Mouse (Mus musculus) embryonic facial prominence, embryonic 12.5 days (tissue): ENCODE results near the gene Gm26566. TPM values are rescaled to one million over a fixed set of nuclear protein-coding genes. Genes with fewer than 3 reads are reported as not detected.

Experiments
- ATAC-seq: fragments of 200-750 bp; cut with Nextera tagmentation; 2 replicates; pipeline ENCODE4 v1.8.0; 2017; ENCODE audit not compliant: insufficient number of reproducible peaks, insufficient read depth, low FRiP score, low TSS enrichment
- H3K27ac ChIP-seq: fragments of 300-500 bp; sonication (generic); 2 replicates; pipeline ENCODE4 v1.5.1; 2016; ENCODE audit warnings: mild to moderate bottlenecking
- H3K27me3 ChIP-seq: fragments of 300-500 bp; sonication (generic); 2 replicates; pipeline ENCODE4 v1.6.1; 2016; ENCODE audit warnings: mild to moderate bottlenecking, moderate library complexity
- H3K36me3 ChIP-seq: fragments of 300-500 bp; sonication (generic); 2 replicates; pipeline ENCODE4 v1.6.1; 2016; ENCODE audit warnings: mild to moderate bottlenecking
- H3K4me1 ChIP-seq: fragments of 300-500 bp; sonication (generic); 2 replicates; pipeline ENCODE4 v1.6.1; 2016
- H3K4me2 ChIP-seq: fragments of 300-500 bp; sonication (generic); replicated peaks from 2 replicates; pipeline ENCODE4 v1.6.1; 2016; ENCODE audit warnings: mild to moderate bottlenecking, moderate library complexity
- H3K4me3 ChIP-seq: fragments of 300-500 bp; sonication (generic); 2 replicates; pipeline ENCODE4 v1.5.1; 2016; ENCODE audit warnings: mild to moderate bottlenecking
- H3K9ac ChIP-seq: fragments of 300-500 bp; sonication (generic); 2 replicates; pipeline ENCODE4 v1.6.1; 2016; ENCODE audit warnings: mild to moderate bottlenecking, moderate library complexity
- H3K9me3 ChIP-seq: fragments of 300-500 bp; sonication (generic); 2 replicates; pipeline ENCODE4 v1.6.1; 2016; ENCODE audit warnings: mild to moderate bottlenecking, moderate library complexity
- whole genome bisulfite sequencing: fragments of 180-500 bp; shearing (Covaris S2); methylation state at CpG from one replicate; pipeline ENCODE4 v1.1.7; 2016; 5-methylcytosine and 5-hydroxymethylcytosine counted together
- polyA plus RNA-seq: library from polyadenylated mRNA; unstranded; fragments of >200 nt; fragmentation: Nextera tagmentation; extraction: Ambion mirVana; gene quantifications from 2 replicates; pipeline ENCODE4 v1.2.1, GENCODE M21; 2016

Gene Gm26566
- polyA plus RNA-seq = 1.5 and 1.8 TPM in 2 replicates

- Histone ChIP-seq H3K9me3 (no peaks in the 10 kb centered on the region), H3K4me1 (peaks cover 18% of the 10 kb centered on the region), H3K9ac (peak within 1 kb of the TSS; percentile 94), H3K27me3 (no peaks in the 10 kb centered on the region), H3K27ac (peak within 1 kb of the TSS; percentile 97), H3K4me3 (peak within 1 kb of the TSS; percentile 82), H3K36me3 (peaks cover 14% of the 10 kb centered on the region), H3K4me2 (peak within 1 kb of the TSS; percentile 79)
- WGBS = under 1% methylated on average over 82 of the region's 82 CpGs
- peak; percentile 91 for ATAC-seq
Measured at GRCm38 (mm10) chr4:88721791-88722721, at the start of gene Gm26566, which contains the start of gene Klhl9. Gm26566 (plus strand) TSS chr4:88721805. Klhl9 (minus strand) TSS chr4:88722465.

GRCm38 (mm10) chr4:88676824-88677223 lies 44.8 kb upstream of the Gm26566 start, which contains the start of gene Ifna16:
Ifna16 (minus strand) TSS chr4:88676924.
- H3K9me3 ChIP-seq = no peaks in the 10 kb centered on the region
- no peaks in the 10 kb centered on the region for H3K27me3 ChIP-seq
- no peaks in the 10 kb centered on the region for H3K4me1 ChIP-seq
- H3K9ac ChIP-seq = no peak within 1 kb of the TSS
- no peaks in the 10 kb centered on the region for H3K36me3 ChIP-seq
- ATAC-seq = no peak
- no peak within 1 kb of the TSS for H3K27ac ChIP-seq
- 87% methylated on average over 1 of the region's 1 CpGs for WGBS
- H3K4me3 ChIP-seq = no peak within 1 kb of the TSS
- H3K4me2 ChIP-seq = no peak within 1 kb of the TSS

- Histone ChIP-seq H3K9me3 (no peaks in the 10 kb centered on the region), H3K4me1 (no peaks in the 10 kb centered on the region), H3K27me3 (no peaks in the 10 kb centered on the region), H3K4me3 (no peak overlapping the region), H3K36me3 (no peaks in the 10 kb centered on the region), H3K9ac (no peak overlapping the region), H3K27ac (no peak overlapping the region), H3K4me2 (no peak overlapping the region)
- no peak for ATAC-seq
- 56% methylated on average over 8 of the region's 8 CpGs for WGBS
Measured at GRCm38 (mm10) chr4:88680362-88680761, 41.2 kb upstream of the Gm26566 start.

- H3K9ac ChIP-seq = no peak overlapping the region
- WGBS = 74% methylated on average over 3 of the region's 3 CpGs
Measured at GRCm38 (mm10) chr4:88681353-88681752, 40.3 kb upstream of the Gm26566 start.

GRCm38 (mm10) chr4:88683812-88684211 lies 37.8 kb upstream of the Gm26566 start, which contains the start of gene Ifna2:
Ifna2 (minus strand) TSS chr4:88683912.
- no peak within 1 kb of the TSS for H3K4me3 ChIP-seq
- no peak within 1 kb of the TSS for H3K9ac ChIP-seq
- H3K36me3 ChIP-seq = no peaks in the 10 kb centered on the region
- H3K27ac ChIP-seq = no peak within 1 kb of the TSS
- no peak for ATAC-seq
- H3K4me1 ChIP-seq = no peaks in the 10 kb centered on the region
- H3K4me2 ChIP-seq = no peak within 1 kb of the TSS
- H3K27me3 ChIP-seq = no peaks in the 10 kb centered on the region
- H3K9me3 ChIP-seq = no peaks in the 10 kb centered on the region
- WGBS = 90% methylated on average over 1 of the region's 1 CpGs

More at GRCm38 (mm10) chr4:88681353-88681752, 40.3 kb upstream of the Gm26566 start:
- Histone ChIP-seq H3K27me3 (no peaks in the 10 kb centered on the region), H3K4me3 (no peak overlapping the region), H3K9me3 (no peaks in the 10 kb centered on the region), H3K4me2 (no peak overlapping the region), H3K27ac (no peak overlapping the region), H3K4me1 (no peaks in the 10 kb centered on the region), H3K36me3 (no peaks in the 10 kb centered on the region)
- no peak for ATAC-seq

DNA sequence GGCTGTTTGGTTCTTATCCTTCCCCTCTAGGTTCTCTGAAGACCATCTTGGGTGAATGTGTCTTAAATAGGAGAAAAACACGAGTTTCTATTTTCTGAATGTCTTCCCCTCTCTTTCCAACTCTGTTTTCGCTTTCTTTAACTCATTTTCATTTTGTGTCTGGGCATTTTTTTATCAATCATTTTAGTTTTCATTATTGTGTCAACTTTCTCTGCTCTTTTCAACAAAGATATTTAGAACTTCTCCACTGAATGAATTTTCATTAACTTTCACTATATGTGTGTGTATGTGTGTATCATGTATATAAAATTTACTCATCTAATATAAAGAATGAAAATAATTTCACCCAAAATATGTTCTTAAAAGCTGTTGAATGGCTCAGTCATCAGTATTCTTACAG lies 30.3 kb upstream of the Gm26566 start, which contains the start of gene Ifnab:
Gene Ifnab (minus strand): TSS at position 101 of the 400 bp plus-strand sequence.
- no peak within 1 kb of the TSS for H3K4me2 ChIP-seq
- ATAC-seq = no peak
- 74% methylated on average over 2 of the region's 2 CpGs for WGBS

DNA sequence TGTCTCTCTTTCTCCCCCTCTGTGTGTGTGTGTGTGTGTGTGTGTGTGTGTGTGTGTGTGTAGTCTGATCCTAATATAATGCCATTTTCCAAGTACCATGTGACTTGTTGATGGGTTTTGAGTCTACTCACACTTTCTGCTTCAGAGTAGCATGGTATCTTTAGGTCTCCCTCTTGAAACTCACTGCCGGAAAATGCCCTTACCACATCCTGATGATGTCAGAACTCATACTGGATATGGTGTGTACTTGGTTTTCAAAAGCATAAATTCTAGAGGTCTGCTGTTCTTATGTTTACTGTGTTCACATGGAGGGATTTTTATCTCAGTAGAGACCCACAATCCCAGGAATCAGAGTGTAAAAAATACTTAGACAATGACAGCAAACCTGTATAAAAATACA lies 29.1 kb upstream of the Gm26566 start:
- Histone ChIP-seq H3K36me3 (no peaks in the 10 kb centered on the region), H3K4me3 (no peak overlapping the region), H3K27me3 (no peaks in the 10 kb centered on the region), H3K27ac (no peak overlapping the region), H3K4me2 (no peak overlapping the region), H3K9me3 (no peaks in the 10 kb centered on the region), H3K9ac (no peak overlapping the region), H3K4me1 (no peaks in the 10 kb centered on the region)
- 83% methylated on average over 1 of the region's 1 CpGs for WGBS
- ATAC-seq = no peak

More for the DNA sequence above, 30.3 kb upstream of the Gm26566 start, which contains the start of gene Ifnab:
- H3K36me3 ChIP-seq = no peaks in the 10 kb centered on the region
- no peak within 1 kb of the TSS for H3K9ac ChIP-seq
- H3K27ac ChIP-seq = no peak within 1 kb of the TSS
- no peaks in the 10 kb centered on the region for H3K4me1 ChIP-seq
- no peaks in the 10 kb centered on the region for H3K27me3 ChIP-seq
- no peaks in the 10 kb centered on the region for H3K9me3 ChIP-seq
- H3K4me3 ChIP-seq = no peak within 1 kb of the TSS

- Histone ChIP-seq H3K27me3 (no peaks in the 10 kb centered on the region), H3K9ac (no peak overlapping the region), H3K4me3 (no peak overlapping the region), H3K4me1 (no peaks in the 10 kb centered on the region), H3K4me2 (no peak overlapping the region), H3K9me3 (no peaks in the 10 kb centered on the region), H3K27ac (no peak overlapping the region), H3K36me3 (no peaks in the 10 kb centered on the region)
- ATAC-seq = no peak
- WGBS = 82% methylated on average over 2 of the region's 2 CpGs
Measured at GRCm38 (mm10) chr4:88693392-88693791, 28.2 kb upstream of the Gm26566 start.

DNA sequence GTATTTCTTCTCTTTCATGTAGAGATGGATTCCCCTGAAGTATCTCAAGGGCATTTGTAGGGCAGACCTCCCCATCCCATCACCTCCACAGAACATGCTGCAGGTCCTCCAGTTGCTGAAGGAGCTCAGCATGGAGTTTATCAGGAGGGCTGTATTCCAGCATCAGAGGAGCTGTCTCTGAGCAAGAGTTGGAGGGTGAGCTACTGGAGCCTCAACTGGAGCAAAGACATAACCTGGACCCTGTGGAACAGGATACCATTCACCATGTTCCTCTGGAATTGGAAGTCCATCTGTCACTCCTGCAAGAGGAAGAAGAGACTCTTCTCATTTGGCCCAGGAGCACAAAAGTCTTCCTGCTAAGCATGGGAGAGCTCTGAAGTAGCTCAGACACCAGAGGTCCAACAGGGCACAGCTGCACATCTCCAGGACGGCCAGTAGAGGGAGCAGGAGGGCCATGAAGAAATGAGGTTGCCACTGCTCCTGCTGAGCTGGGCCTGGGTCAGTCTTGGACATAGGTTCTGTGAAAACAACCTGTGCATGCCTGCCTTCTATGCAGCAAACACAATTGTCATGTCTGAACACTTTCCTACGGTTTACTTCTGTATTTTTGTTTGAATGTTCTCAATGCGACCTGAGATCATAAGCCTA lies 25.2 kb upstream of the Gm26566 start:
- H3K27ac ChIP-seq = no peak overlapping the region
- no peak overlapping the region for H3K4me2 ChIP-seq
- no peaks in the 10 kb centered on the region for H3K36me3 ChIP-seq
- no peaks in the 10 kb centered on the region for H3K4me1 ChIP-seq
- ATAC-seq = no peak
- no peak overlapping the region for H3K4me3 ChIP-seq
- no peak overlapping the region for H3K9ac ChIP-seq
- no peaks in the 10 kb centered on the region for H3K27me3 ChIP-seq
- H3K9me3 ChIP-seq = no peaks in the 10 kb centered on the region
- WGBS = 23% methylated on average over 3 of the region's 3 CpGs

DNA sequence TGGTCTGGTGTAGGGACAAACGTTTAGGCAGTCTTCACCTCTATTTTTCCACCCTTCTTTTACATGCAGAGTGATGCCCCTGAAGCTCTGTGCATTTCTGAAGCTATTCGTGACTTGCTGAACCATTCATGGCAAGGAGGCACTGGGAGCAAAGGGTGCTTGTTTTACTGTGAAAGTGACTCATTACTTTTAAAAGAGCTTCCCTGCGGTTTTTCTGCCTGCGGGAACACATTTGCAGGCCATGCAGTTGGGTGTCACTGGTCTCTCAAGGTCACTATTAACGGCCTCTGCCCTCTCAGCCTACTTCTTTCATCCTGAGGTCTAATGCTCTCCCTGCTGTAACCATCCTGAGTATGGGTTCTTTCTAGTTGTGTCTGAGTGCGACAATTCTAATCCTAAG lies 24.5 kb upstream of the Gm26566 start:
- 55% methylated on average over 6 of the region's 6 CpGs for WGBS
- Histone ChIP-seq H3K27me3 (no peaks in the 10 kb centered on the region), H3K27ac (no peak overlapping the region), H3K4me1 (no peaks in the 10 kb centered on the region), H3K9me3 (no peaks in the 10 kb centered on the region), H3K9ac (no peak overlapping the region), H3K36me3 (no peaks in the 10 kb centered on the region), H3K4me3 (no peak overlapping the region), H3K4me2 (no peak overlapping the region)
- ATAC-seq = no peak

DNA sequence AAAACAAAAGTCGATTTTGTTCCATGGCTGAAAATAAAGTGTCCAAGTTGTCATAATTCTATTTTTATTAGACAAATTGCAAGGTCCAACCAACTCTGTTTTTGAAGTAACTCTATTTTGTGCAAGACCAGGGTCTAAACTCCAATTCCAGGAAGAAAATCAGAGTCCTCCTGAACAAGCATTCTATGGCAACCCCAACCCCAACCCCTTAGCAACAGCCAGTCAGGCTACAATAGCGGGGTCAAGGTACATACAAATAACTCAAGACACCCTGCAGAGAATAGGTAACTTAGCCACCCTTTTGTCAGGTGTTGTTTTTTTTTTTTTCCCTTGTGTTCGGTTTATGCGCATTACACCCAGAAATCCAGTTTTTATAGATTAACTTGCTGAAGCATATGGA lies 23.9 kb upstream of the Gm26566 start:
- H3K27me3 ChIP-seq = no peaks in the 10 kb centered on the region
- 85% methylated on average over 4 of the region's 4 CpGs for WGBS
- no peak for ATAC-seq
- H3K4me1 ChIP-seq = no peaks in the 10 kb centered on the region
- H3K9me3 ChIP-seq = no peaks in the 10 kb centered on the region
- H3K4me3 ChIP-seq = no peak overlapping the region
- H3K4me2 ChIP-seq = no peak overlapping the region
- H3K36me3 ChIP-seq = no peaks in the 10 kb centered on the region
- no peak overlapping the region for H3K9ac ChIP-seq
- H3K27ac ChIP-seq = no peak overlapping the region
